Mouse (Mus musculus) embryonic facial prominence, embryonic 12.5 days (tissue): ENCODE data around the gene Olfr676. TPM values are rescaled to one million over a fixed set of nuclear protein-coding genes. Genes with fewer than 3 reads are reported as not detected.
"Not testable (repeated sequence)": the region's sequence is repeated elsewhere in the genome, so short reads cannot be mapped to it uniquely, and the experiment has no call there.

Experiments
- ATAC-seq: fragments of 200-750 bp; cut with Nextera tagmentation; 2 replicates; pipeline ENCODE4 v1.8.0; 2017; ENCODE audit not compliant: insufficient number of reproducible peaks, insufficient read depth, low FRiP score, low TSS enrichment
- H3K27ac ChIP-seq: fragments of 300-500 bp; sonication (generic); 2 replicates; pipeline ENCODE4 v1.5.1; 2016; ENCODE audit warnings: mild to moderate bottlenecking
- H3K27me3 ChIP-seq: fragments of 300-500 bp; sonication (generic); 2 replicates; pipeline ENCODE4 v1.6.1; 2016; ENCODE audit warnings: mild to moderate bottlenecking, moderate library complexity
- H3K36me3 ChIP-seq: fragments of 300-500 bp; sonication (generic); 2 replicates; pipeline ENCODE4 v1.6.1; 2016; ENCODE audit warnings: mild to moderate bottlenecking
- H3K4me1 ChIP-seq: fragments of 300-500 bp; sonication (generic); 2 replicates; pipeline ENCODE4 v1.6.1; 2016
- H3K4me2 ChIP-seq: fragments of 300-500 bp; sonication (generic); replicated peaks from 2 replicates; pipeline ENCODE4 v1.6.1; 2016; ENCODE audit warnings: mild to moderate bottlenecking, moderate library complexity
- H3K4me3 ChIP-seq: fragments of 300-500 bp; sonication (generic); 2 replicates; pipeline ENCODE4 v1.5.1; 2016; ENCODE audit warnings: mild to moderate bottlenecking
- H3K9ac ChIP-seq: fragments of 300-500 bp; sonication (generic); 2 replicates; pipeline ENCODE4 v1.6.1; 2016; ENCODE audit warnings: mild to moderate bottlenecking, moderate library complexity
- H3K9me3 ChIP-seq: fragments of 300-500 bp; sonication (generic); 2 replicates; pipeline ENCODE4 v1.6.1; 2016; ENCODE audit warnings: mild to moderate bottlenecking, moderate library complexity
- WGBS: fragments of 180-500 bp; shearing (Covaris S2); methylation state at CpG from one replicate; pipeline ENCODE4 v1.1.7; 2016; 5-methylcytosine and 5-hydroxymethylcytosine counted together
- polyA plus RNA-seq: library from polyadenylated mRNA; unstranded; fragments of >200 nt; fragmentation: Nextera tagmentation; extraction: Ambion mirVana; gene quantifications from 2 replicates; pipeline ENCODE4 v1.2.1, GENCODE M21; 2016

Olfr676 gene
- polyA plus RNA-seq: not detected in 2 replicates

DNA sequence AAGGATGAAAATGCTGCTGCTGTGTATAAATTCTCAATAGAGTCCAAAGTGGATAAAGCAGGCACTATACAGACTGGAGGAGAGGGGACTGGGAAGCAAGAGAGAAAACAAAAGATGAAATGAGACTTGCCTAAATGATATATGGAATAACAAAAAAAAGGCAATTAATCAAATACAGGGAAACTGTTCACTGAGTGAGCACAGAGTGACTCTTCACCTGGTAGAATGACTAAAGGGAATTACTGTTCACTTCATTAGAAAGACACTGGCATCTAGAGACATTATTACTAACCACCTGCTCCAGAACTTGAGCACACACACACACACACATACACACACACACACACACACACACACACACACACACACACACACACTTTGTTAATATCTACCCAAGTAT is at the start of gene Olfr676:
TSS of gene Olfr676 (plus strand) at position 301 of the 400 bp plus-strand sequence.
- Histone ChIP-seq H3K4me3 (no peak within 1 kb of the TSS), H3K27me3 (no peaks in the 10 kb centered on the region), H3K27ac (no peak within 1 kb of the TSS), H3K9me3 (no peaks in the 10 kb centered on the region), H3K4me1 (no peaks in the 10 kb centered on the region), H3K9ac (no peak within 1 kb of the TSS), H3K36me3 (no peaks in the 10 kb centered on the region), H3K4me2 (no peak within 1 kb of the TSS)
- ATAC-seq: no peak

DNA sequence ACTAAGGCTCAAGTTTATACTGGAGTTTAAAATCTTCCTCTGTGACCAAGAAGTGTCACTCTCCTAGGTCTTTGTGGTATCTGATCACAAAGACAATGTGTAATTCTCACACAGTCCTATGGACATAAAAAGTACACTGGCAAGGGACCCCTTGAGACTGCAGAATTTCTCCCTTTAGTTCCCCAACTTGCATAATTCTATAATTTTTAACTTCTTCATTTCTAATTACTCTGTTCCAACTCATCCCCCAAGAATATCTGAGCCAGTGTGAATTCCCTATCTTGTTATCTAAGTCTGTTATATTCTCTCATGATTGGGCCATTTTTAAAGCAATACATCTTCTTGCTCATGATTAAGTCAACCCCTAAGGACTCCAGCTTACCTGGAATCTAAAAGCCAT is 30.6 kb upstream of the Olfr676 start, which contains the start of gene Olfr672:
TSS of gene Olfr672 (minus strand) at position 101 of the 400 bp plus-strand sequence.
- H3K9ac ChIP-seq: no peak within 1 kb of the TSS
- H3K27me3 ChIP-seq: no peaks in the 10 kb centered on the region
- H3K9me3 ChIP-seq: no peaks in the 10 kb centered on the region
- ATAC-seq: no peak
- H3K4me3 ChIP-seq: no peak within 1 kb of the TSS
- no peaks in the 10 kb centered on the region for H3K36me3 ChIP-seq
- H3K27ac ChIP-seq: no peak within 1 kb of the TSS
- H3K4me1 ChIP-seq: no peaks in the 10 kb centered on the region
- H3K4me2 ChIP-seq: no peak within 1 kb of the TSS

DNA sequence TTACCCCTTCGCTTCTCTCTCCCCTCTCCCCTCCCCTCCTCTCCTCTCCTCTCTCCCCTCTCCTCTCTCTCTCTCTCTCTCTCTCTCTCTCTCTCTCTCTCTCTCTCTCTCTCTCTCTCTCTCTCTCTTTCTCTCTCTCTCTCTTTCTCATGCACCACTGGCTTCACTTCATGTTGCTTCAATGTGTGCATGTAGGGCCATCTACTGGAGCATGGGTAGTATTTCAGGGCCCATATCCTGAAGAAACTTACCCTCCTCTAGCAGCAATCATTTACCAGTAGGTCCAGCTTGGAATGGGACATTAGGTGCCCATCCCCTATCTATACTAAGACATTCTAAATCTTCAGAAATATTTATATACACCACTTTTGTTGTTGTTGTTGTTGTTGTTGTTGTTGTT is 10.0 kb upstream of the Olfr676 start:
- Histone ChIP-seq H3K4me3 (no peak overlapping the region), H3K4me2 (no peak overlapping the region), H3K27me3 (no peaks in the 10 kb centered on the region), H3K36me3 (no peaks in the 10 kb centered on the region), H3K27ac (no peak overlapping the region), H3K9ac (no peak overlapping the region), H3K9me3 (no peaks in the 10 kb centered on the region), H3K4me1 (no peaks in the 10 kb centered on the region)
- WGBS: 47% methylated on average over 1 of the region's 1 CpGs
- ATAC-seq: no peak

DNA sequence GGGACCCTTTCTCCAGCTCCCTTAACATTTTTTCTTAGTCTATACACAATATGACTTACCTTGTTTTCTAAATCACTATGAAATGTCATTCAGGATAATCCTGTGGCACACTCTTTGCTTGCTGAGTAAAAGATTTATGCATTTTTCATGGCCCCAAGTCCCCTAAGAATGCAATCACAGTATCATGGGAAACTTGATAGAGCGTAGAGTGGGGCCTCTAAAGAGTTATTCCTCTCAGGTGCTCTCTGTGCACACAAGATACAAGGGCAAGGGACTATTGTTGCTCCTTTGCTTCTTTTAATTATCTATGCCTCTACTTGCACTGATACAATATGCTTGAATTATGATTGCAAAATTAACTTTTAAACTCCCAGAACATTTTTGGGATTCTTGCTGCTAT is 4.1 kb upstream of the Olfr676 start, which contains the start of gene Olfr675:
TSS of gene Olfr675 (minus strand) at position 101 of the 400 bp plus-strand sequence.
- Histone ChIP-seq H3K36me3 (no peaks in the 10 kb centered on the region), H3K4me3 (no peak within 1 kb of the TSS), H3K27ac (peak within 1 kb of the TSS; percentile 54; the same call in 1 of the 2 replicates), H3K4me2 (no peak within 1 kb of the TSS), H3K27me3 (no peaks in the 10 kb centered on the region), H3K9ac (no peak within 1 kb of the TSS), H3K9me3 (no peaks in the 10 kb centered on the region), H3K4me1 (no peaks in the 10 kb centered on the region)
- 64% methylated on average over 1 of the region's 1 CpGs for WGBS
- ATAC-seq: no peak

DNA sequence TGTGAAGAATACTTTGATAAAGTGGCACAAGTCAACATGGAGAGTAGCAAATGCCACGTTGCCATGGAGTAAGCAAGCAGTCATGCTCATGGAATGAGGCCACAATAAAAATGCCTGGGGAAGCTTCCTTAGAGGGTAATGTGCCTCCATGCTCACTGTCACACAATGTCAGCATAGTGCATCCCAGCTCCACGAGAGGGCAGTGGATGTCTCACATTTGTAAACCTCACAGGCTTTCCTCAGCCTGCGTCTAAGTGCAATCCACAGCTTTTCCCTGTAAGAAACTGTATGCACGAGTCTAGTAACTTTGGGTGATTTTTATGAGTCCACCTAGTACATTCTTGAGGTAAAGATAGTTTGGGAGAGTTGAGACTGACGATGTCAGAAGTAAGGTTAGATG is 1.3 kb downstream of the Olfr676 start:
- 62% methylated on average over 5 of the region's 5 CpGs for WGBS

DNA sequence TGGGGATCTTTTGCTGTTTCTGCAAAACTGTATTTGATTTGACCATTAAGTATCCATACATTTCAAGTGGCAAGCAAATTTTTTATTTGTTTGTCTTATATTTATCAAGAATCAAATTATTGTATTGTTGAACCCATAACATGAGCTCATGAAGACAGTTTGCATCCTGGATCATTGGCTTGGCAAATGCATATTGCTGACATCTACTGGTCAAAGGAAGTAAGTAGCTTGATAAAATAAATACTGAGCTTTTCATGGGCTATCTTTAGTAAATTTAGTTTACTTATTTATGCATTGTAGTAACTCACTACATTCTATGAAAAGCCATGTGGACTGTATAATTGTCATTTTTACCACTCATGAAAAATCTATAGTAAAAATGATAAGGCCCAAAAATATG is 26.5 kb downstream of the Olfr676 start:
- no peak overlapping the region for H3K9ac ChIP-seq
- H3K36me3 ChIP-seq: no peaks in the 10 kb centered on the region
- H3K27ac ChIP-seq: no peak overlapping the region
- no peaks in the 10 kb centered on the region for H3K9me3 ChIP-seq
- ATAC-seq: no peak
- no peak overlapping the region for H3K4me2 ChIP-seq
- H3K27me3 ChIP-seq: no peaks in the 10 kb centered on the region
- H3K4me1 ChIP-seq: no peaks in the 10 kb centered on the region
- no peak overlapping the region for H3K4me3 ChIP-seq

More for the DNA sequence above, 1.3 kb downstream of the Olfr676 start:
- H3K27ac ChIP-seq, ATAC-seq, H3K36me3 ChIP-seq, H3K27me3 ChIP-seq, H3K9ac ChIP-seq, H3K4me1 ChIP-seq, H3K4me3 ChIP-seq, H3K4me2 ChIP-seq, H3K9me3 ChIP-seq: not testable (repeated sequence)

DNA sequence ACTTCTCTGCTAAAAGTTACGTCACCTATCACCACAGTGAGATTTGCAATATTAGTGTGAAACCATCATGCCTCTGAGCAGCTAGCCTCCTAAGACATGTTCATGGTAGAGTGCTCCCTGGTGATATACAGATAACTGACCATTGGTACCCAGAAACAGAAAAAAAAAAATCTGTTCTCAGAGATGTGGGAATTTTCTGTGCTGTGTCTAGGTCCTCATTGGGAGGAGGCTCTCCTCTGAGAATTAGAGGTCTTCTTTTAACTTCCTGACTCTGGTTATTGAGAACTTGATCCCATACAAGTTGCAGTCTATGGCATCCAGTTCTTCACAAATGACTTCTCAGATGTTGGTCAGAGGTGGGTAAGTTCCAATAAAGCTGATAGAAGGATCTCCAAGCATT is 31.7 kb downstream of the Olfr676 start, which contains the start of gene Olfr678:
TSS of gene Olfr678 (plus strand) at position 301 of the 400 bp plus-strand sequence.
- 92% methylated on average over 1 of the region's 1 CpGs for WGBS
- ATAC-seq: no peak
- no peak within 1 kb of the TSS for H3K4me3 ChIP-seq

DNA sequence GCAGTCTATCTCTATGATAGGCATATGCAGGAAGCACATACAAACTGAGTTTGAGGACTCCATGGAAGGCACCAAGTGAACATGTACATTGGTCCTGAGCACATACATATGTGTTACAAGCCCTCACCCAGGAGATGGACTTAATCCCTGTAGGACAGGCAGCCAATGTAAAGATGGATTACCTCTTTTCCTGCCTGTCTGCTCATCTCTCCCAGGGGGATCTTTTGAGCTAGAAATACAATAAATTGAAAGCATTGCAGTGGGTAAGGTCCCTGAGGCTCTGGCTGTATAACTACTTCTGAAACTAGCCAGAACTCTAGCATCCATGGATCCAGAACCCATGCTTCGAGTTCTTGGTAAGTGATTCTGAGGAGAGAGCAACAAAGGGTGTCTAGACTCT is 48.4 kb downstream of the Olfr676 start, which contains the start of gene Olfr679:
TSS of gene Olfr679 (plus strand) at position 301 of the 400 bp plus-strand sequence.
- no peak for ATAC-seq
- H3K4me1 ChIP-seq: no peaks in the 10 kb centered on the region
- H3K27ac ChIP-seq: no peak within 1 kb of the TSS
- no peaks in the 10 kb centered on the region for H3K27me3 ChIP-seq
- H3K9ac ChIP-seq: no peak within 1 kb of the TSS
- H3K4me2 ChIP-seq: no peak within 1 kb of the TSS
- no peaks in the 10 kb centered on the region for H3K9me3 ChIP-seq
- H3K4me3 ChIP-seq: no peak within 1 kb of the TSS
- 59% methylated on average over 1 of the region's 1 CpGs for WGBS
- H3K36me3 ChIP-seq: no peaks in the 10 kb centered on the region

More for the DNA sequence above, 31.7 kb downstream of the Olfr676 start, which contains the start of gene Olfr678:
- H3K4me2 ChIP-seq: no peak within 1 kb of the TSS
- no peaks in the 10 kb centered on the region for H3K9me3 ChIP-seq
- no peak within 1 kb of the TSS for H3K9ac ChIP-seq
- H3K36me3 ChIP-seq: no peaks in the 10 kb centered on the region
- no peak within 1 kb of the TSS for H3K27ac ChIP-seq
- no peaks in the 10 kb centered on the region for H3K27me3 ChIP-seq
- no peaks in the 10 kb centered on the region for H3K4me1 ChIP-seq

Other genes starting within 250 kb of the Olfr676 start
- gene Usp17lb, start 190.1 kb upstream of the Olfr676 start, polyA plus RNA-seq: not detected in 2 replicates
- gene Usp17la, start 175.7 kb upstream of the Olfr676 start, polyA plus RNA-seq: not detected in 2 replicates
- not detected in 2 replicates for gene Olfr665, start 154.7 kb upstream of the Olfr676 start, polyA plus RNA-seq
- gene Olfr666, start 136.7 kb upstream of the Olfr676 start, polyA plus RNA-seq: not detected in 2 replicates
- gene Olfr667, start 111.2 kb upstream of the Olfr676 start, polyA plus RNA-seq: not detected in 2 replicates
- not detected in 2 replicates for gene Olfr668, start 104.6 kb upstream of the Olfr676 start, polyA plus RNA-seq
- not detected in 2 replicates for gene Olfr669, start 98.5 kb upstream of the Olfr676 start, polyA plus RNA-seq
- gene Olfr670, start 70.1 kb upstream of the Olfr676 start, polyA plus RNA-seq: not detected in 2 replicates
- not detected in 2 replicates for gene Olfr671, start 53.6 kb upstream of the Olfr676 start, polyA plus RNA-seq
- not detected in 2 replicates for gene Olfr672, start 30.7 kb upstream of the Olfr676 start, polyA plus RNA-seq
- not detected in 2 replicates for gene Olfr675, start 4.2 kb upstream of the Olfr676 start, polyA plus RNA-seq
- gene Olfr677, start 18.7 kb downstream of the Olfr676 start, polyA plus RNA-seq: not detected in 2 replicates
- gene Olfr678, start 31.8 kb downstream of the Olfr676 start, polyA plus RNA-seq: not detected in 2 replicates
- gene Olfr679, start 48.5 kb downstream of the Olfr676 start, polyA plus RNA-seq: not detected in 2 replicates
- gene Olfr680-ps1, start 60.1 kb downstream of the Olfr676 start, polyA plus RNA-seq: not detected in 2 replicates
- gene Olfr681, start 84.1 kb downstream of the Olfr676 start, polyA plus RNA-seq: not detected in 2 replicates
- gene Olfr683, start 114.3 kb downstream of the Olfr676 start, polyA plus RNA-seq: not detected in 2 replicates
- not detected in 2 replicates for gene Olfr684, start 131.0 kb downstream of the Olfr676 start, polyA plus RNA-seq
- gene Olfr685, start 153.3 kb downstream of the Olfr676 start, polyA plus RNA-seq: not detected in 2 replicates
- not detected in 2 replicates for gene Olfr686, start 174.8 kb downstream of the Olfr676 start, polyA plus RNA-seq